Mouse (Mus musculus) retina, adult 2 months (tissue): ENCODE measurements around the gene Nelfa.
A peak's percentile ranks its signal among the peaks of the same experiment; 100 is the strongest.
"Not testable (repeated sequence)": the region's sequence is repeated elsewhere in the genome, so short reads cannot be mapped to it uniquely, and the experiment has no call there.

Source experiments
- DNase-seq: peaks from one replicate; pipeline ENCODE4 v3.0.0-alpha.2; 2012; ENCODE audit warnings: low read depth, low spot score

Gene Nelfa

DNA sequence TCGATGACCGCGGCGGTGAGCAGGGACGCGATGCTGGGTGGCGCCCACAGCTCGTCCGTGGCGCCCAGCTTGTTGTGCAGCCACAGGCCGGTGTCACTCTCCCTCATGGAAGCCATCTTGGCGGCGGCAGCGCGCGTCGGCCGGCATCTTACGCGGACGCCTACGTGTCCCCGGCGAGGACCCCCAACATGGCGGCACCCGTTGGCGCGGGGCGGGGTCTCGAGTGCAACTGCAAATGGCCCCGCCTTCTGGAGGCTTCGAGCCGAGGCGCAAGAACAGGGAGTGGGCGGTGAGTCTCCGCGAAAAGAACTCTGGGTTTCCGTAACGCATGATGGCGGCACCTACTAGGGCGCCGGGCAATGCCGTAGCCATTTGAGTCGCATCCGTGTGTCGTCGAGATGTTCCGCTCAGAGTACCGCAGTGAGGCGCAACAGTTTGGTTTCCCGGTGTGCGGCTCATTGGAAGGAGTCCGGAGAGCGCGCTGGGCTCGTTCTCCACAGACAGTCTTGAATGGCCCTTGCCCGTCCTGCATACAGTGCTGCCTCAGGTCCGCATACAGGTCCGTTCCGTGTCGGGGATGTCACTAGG lies at the start of gene Nelfa:
Gene Nelfa (minus strand): TSS at position 294 of the 588 bp plus-strand sequence.
- peak; percentile 96 for DNase-seq

DNA sequence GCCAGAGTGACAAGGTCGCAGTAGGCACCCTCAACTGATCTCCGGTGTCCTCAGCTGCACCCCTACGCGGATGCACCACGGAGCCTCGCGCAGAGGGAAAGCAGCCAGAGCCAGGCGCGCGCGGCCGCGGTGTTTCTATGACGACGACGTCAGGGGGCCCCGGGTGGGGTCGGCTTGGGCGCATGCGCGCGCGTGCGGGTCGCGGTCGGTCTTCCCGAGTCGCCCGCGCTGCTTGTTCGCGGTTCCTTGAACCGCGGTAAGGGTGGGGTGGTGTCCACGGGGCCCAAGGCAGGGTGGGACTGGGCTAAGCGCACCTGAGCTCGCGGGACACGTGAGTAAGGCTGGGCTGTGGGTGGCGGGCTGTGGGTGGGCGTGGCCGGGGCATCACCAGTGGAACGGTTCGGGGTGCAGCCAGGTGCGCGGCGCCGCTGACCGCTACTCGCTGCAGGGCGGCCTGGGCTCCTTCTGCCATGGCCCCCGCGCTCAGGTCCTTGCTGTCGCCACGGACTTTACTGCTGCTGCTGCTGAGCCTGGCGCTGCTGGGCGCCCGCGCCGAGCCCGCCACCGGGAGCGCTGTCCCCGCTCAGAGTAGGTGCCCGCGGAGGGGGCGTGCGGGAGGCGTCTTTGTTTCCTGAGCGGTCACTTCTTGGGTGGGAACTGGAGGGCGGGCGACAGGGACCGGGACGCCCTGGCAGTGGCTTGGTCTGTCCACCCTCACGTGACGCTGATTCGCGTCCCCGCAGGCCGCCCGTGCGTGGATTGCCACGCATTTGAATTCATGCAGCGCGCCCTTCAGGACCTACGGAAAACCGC lies 47.3 kb upstream of the Nelfa start, which contains the start of gene Gm1673:
Gene Gm1673 (plus strand): TSS at position 125 of the 813 bp plus-strand sequence.
- DNase-seq = no peak

DNA sequence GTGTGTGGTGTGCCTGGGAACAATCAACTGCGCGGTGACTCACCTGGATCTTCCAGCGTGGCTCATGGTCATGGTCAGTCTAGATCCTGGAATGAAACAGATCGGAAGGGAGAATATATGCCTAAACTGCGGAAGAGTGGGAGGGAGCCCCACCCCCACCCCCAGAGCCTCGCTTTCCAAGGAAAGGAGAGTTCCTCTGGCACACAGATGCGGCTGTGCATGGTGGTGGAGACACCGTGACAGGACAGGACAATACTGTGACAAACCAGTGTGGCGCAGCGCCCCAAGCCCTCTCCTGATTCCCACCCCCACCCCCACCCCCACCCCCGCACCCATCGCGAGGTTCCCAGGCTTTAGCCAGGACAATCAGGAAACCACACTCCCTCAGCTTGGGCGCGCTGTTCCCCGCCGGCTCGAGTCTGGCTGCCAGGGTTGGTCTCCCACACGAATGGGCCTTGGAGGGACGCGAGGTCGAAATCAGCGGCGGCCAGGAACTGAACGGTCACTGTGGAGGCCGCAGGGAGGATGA lies 46.6 kb upstream of the Nelfa start:
- no peak for DNase-seq

DNA sequence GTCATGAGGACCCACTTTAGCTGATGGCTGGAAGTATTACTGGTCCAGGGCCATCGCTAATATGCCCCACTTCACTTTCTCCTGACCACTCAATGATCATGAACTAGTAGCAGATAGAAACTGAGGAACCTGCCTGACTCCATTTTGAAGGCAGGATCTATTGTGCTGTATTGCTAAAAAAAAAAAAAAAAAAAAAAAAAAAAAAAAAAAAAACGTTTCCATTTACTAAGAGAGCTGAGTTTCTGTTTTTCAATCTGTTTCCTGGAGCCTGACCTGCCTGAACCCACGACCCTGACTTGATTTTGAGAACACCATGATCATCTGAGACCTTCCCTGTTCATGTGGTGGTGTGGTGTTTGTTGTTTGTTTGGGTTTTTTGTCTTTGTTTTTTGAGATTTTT lies 40.1 kb upstream of the Nelfa start:
- no peak for DNase-seq

DNA sequence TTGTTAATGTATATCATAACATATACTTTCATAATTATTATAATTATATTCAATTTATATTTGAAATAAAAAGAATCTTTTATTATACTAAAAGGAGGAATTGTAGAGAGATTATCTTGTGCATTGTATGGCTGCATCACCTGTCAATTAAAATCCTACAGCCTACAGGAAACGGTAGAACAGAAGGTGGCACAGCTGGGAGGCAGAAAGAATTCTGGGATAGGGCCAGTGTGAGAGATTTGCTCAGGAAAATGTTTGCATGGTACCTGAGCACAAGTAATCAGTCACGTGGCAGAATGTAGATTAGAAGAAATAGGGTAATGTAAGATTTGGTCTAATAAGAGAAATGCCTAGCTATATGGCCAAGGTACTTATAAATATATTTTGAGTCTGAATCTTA lies 38.5 kb upstream of the Nelfa start:
- DNase-seq = no peak

DNA sequence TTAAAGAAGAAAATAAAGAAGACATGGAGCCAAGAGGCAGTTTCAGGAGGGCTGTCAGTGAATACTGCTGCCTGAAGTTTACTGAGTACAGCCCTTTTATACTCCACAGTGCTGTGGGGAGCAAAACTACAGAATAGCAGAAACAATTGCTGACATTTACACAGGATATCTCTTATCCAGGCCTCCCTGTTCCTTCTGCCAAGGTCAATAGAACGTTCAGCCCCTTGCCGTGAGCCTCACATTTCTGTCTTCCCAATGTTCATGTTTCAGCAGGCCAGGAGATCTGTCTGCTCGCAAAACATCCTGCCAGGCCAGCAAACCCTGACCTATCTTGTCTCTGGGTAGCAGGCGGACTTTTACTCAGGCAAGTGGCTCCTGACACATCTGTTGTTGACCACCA lies 23.2 kb upstream of the Nelfa start:
- no peak for DNase-seq

DNA sequence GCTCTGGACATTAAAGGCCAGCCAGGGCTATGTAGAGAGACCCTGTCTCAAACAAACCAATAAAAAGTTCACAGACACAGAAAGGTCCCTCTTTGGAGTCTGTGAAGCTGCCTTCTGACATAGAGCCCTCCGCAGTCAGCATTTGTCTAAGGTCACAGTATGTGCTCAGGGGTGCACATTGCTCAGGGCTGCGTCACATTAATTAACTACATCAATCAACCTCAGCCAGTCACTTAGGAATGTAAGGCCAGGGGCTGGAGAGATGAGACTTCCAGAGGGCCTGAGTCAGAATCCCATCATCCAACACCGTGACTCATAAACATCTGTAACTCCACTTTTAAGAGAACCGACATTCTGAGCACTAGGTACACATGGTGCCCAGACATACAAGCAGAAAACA lies 19.7 kb upstream of the Nelfa start:
- no peak for DNase-seq

DNA sequence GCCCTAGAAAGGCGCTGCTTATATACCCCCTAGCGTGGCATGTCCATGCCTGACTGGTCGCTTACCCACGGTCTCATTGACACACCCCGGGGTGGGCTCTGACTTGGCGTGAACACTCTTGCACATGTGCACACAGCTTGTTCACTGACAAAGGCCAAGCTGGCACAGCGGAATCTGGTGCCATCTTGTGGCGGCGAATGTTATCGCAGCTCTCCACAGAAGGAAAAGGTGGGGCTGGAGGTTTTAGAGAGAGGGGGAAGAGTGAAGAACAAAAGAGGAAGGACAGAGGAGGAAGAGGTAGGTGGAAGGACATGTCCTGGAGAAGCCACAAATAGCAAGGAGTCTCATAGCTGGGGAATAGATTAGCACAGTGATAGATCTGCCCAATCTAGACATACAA lies 18.1 kb upstream of the Nelfa start:
- peak; percentile 43 for DNase-seq

DNA sequence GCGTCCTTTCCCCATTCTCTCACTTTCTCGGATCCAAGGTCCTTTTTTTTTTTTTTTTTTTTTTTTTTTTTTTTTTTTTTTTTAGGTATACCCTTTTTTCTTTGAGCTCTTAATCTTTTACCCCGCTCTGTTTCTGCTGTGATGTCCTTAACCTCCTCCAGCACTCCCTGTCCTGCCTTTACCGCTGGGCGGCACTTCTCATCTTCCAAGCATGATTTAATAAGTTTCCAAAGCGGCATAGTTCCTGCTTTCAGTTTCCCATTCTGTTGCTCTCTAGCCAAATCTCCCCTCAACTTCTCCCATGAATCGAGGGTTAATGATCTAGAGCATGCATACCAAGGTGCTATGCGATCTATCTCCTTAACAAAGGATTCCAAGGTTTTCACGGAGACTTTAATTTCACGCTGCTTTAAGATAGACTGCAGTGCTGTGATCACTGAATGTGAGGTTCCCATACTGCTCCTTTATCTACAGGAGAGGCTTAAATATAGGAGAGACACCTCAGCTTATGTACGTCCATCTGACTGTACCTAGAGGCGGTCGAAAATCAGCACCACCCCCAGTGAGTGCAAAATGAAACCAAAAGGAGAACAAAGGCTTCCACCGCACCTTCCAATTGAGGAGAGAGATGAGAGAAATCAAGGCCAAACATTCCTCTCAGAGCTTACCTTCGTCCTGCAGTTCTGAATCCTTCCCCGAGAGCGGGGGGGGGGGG lies 17.4 kb upstream of the Nelfa start:
- DNase-seq = no peak

DNA sequence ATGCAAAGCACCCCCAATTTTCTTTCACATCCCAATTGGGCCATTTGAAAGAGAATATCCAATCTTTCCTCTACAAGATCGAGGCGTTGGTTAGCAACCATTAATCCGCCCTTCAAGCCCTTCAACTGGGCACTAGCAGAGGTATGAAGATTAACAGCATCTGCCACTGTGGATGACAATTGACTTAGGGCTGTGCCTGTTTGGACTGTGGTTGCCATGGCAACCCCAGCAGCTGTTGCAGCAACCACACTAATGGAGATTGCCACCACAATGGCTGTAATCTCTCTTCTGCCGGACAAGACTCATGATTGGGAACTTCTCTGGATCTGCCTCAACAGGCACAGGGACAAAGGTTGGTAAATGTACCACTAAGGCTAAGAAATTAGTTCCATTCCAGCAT lies 12.1 kb upstream of the Nelfa start:
- DNase-seq = no peak

DNA sequence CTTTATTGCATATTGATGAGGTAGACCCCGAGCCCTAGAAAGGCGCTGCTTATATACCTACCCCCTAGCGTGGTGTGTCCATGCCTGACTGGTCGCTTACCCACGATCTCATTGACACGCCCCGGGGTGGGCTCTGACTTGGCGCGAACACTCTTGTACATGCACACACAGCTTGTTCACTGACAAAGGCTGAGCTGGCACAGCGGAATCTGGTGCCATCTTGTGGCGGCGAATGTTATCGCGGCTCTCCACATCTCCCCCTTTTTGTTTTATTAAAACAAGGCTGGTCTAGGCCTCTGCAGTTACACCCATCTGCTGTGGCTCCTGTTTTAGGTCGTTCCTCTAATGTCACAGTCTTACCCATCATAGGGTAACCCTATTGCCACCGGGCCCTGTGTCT lies 10.8 kb upstream of the Nelfa start:
- not testable (repeated sequence) for DNase-seq

DNA sequence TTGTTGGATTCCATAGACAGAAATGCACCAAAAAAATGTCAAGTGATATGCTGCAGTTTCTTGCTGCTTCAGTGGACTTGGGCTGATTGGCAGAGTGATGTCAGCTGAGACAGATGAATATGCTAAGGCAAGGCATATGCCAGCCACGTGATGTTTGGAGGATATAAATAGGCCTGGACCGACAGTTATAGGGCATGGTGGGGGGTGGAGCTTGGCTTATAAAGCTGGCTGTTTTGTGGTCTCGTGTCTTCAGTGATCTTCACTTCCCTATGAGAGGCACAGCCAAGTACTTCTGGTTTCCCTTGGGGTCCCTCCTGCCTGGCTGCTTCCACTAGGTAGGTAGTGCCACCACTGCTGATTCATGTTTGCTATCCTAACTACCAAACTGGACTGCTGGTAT lies 2.2 kb upstream of the Nelfa start:
- DNase-seq = no peak

DNA sequence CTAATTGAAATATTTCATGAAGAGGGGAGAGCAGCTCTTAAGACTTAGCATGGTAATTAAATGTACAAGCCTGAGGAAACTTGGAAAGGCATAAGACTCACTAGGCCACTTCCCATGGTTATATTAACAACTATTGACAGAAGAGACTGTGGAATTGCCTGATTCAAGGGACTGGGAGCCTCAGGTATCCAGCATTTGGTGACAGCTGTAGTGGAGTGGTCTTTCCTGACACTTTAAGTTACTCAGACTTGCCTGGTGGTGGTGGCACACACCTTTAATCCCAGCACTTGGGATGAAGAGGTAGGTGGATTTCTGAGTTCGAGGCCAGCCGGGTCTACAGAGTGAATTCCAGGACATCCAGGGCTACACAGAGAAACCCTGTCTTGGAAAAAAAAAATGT lies 1.0 kb upstream of the Nelfa start:
- no peak for DNase-seq

DNA sequence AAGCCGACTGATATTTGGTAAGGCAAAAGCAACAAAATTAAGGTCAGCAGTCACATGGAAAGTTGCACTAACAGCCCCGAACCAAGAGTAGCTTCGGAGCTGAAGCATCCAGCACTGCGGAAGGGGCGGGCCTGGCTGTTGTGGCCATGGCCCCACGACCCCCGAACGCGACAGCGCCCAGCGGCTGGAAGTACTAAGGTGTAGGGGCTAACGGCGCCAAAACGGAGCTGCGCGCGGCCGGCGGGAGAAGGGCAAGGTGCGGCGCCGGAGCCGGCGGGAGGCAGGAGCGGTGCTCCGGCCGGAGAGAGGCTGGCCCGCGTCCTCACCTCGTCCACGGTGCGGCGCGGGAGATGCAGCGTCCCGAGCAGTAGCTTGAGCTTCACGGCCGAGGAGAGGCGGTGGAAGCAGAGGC lies 507 bp downstream of the Nelfa start:
- DNase-seq = no peak

DNA sequence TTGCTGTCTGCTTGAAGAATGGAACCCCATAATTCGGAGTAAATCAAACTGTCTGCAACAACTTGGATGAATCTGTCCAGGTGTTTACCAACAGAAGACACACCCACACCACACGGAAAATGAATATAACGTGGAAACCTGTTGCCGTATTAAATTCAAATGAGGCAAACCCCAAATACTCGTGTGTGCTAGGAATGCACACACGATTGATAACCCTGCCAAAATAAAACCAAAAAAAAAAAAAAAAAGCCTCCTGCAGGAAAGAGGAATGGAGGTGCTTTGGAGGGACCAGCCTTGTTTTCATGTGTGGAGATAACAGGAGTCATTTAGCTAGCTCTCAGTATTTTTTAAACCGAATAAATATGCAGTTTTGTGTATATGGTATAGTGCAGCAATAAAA lies 1.3 kb downstream of the Nelfa start:
- no peak for DNase-seq

DNA sequence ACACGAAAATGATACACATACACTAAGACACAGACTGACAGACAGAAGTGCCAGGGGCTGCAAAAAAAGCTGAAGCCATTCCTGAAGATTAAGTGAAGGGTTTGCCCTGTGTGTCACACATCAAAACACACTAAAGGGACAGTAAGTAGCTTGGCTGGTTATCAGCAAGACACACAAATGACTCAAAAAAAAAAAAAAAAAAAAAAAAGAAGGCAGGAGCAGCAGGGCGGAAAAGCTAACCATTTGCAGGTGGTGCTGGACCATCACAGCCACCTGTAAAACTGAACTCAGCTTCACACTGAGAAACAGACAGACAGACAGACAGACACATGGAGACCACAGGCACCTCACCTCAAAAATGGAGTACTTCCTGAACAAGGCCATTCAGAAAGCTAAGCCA lies 2.1 kb downstream of the Nelfa start:
- DNase-seq = no peak

DNA sequence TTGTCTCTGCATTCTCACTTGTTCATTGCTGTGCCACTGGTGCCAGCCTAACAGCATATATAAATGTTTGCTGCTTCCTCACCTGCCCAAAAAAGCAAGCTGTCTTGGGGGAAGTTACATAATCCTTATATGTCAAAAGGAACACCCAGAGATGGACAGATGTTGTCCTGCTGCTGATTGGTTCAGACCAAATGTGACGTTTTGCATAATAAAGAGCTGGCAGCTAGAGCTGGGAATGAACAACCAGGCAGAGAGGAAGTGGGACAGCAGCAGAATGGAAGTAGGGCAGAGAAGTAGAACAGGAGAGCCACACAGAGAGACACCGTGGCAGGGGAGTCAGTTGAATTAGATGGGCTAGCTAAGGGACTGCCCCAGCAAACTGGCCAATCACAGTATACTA lies 3.8 kb downstream of the Nelfa start:
- DNase-seq = no peak

DNA sequence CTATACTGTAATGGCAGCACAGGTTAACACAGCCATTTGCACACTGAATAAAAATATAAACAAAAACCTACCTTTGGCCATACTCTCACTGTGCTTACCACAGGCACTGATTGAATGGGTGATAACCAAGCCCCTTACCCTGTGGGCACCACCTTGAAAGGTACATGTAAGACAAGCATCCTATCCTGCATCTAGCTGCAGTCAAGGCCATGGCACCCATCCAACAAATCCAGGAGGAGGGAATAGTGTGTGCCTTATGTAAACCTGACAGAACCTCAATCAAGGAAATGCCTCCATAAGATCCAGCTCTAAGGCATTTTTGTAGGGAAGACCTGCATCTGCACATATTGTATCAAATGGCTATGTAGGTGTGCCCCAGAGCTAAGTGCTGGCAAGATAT lies 10.0 kb downstream of the Nelfa start:
- DNase-seq = no peak

DNA sequence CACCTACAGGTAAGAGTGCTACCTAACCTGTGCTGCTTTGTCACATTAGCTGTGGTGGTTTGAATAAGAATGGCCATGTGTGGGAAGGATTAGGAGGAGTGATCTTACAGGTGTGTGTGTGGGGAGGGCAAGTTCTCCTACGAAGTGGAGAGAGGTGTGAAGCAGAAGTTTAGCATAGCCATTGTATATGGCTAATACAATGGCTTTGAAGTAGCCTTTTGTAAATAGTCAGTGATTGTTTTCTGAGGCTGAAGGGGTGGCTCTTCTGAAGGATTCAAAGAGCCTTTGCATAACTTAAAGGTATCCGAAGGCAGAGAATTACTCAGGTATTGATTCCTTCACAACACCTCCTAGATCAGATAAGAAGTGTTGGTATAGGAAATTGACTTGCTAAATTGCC lies 13.6 kb downstream of the Nelfa start:
- DNase-seq = no peak

DNA sequence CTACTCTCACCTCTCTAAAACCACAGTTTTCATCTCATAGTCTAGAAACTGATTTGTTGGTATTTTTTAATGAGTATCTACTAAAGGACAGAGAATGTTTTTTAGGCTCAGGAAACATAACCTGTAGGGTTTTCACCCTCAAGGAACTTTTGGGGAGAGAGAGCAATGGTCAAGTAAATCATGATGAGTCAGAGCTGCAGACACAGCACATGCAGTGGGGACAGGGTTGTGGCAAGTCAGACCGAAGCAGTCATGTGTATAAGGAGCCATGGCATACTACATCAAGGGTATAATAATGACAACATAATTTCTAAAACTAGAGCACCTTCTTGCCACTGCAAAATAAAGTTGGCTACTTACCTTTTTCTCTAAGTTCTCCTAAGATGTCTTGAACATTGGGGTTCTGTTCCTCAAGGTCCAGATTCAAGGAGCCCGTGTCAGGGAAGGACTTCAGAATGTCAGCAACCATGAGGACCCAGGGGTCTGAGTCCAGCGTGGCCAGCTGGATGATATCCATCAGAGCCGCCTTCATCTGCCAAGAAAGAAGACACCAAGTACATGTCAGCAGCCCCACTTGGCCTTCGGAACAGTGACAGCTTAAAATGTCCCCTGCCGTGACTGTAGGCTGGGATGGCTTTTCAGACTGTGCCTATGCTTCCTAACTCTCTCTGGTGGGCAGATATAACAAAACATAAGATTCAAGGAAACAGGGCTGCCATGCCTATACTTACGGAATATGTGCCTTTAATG lies 14.6 kb downstream of the Nelfa start:
- DNase-seq = no peak

DNA sequence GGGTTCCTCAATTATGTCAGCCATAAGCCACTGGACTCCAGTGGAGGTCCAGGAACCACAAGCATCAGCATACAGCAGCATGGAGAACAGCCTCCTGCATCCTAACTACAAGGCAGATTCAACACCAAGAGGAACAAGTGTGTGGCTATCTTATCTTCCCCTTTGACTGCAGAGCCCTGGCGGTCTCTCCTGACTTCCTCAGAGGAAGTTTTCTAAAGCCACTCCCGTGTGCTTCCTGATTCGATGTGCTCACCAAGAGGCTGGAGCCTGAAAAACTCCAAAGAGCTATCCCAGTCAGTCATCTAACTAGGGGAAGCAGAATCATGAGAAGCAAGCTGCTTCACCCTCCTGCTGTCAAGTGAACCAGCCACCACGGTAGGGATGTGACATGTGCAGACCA lies 15.3 kb downstream of the Nelfa start:
- DNase-seq = no peak

DNA sequence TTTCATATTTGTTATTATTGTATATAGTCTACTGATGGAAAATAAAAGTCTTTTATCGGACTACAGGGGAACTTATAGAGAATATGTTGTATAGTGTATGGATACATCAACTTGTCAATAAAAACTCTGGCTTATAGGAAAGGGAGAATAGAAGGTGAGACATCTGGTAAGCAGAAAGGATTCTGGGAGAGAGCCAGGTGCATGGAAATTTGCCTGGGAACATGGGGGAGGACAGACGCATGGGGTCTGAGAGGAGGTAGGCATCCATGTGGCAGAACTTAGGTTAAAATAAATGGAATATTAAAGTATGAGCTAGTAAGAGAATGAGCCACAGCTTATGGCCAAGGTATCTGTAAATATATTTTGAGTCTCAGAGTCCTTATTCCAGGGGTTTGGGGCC lies 16.2 kb downstream of the Nelfa start:
- no peak for DNase-seq
